Mouse (Mus musculus): ENCODE results near the gene Gtf2a1l.

DNA sequence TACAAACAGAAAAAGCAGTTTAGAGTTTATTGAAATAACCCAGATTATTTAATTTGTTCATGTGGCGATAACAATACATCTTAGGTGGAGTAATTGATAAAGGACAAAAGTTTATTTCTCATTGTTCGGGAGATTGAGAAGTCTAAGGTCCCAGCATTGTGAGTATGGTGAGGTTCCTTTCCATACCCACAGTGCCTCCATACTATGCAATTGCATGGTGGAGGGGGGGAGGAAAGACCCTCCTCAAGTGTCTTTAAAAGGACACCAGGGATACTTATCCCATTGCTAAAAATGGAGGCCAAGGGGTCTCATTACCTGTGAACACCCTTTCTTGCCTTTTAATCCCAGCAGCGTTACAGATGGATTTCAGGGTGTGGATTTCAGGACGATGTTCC is 15.1 kb upstream of the Gtf2a1l start:
- TF ChIP-seq POLR2A (IDR thresholded peaks at IDR 0.05; ENCODE audit: borderline replicate concordance, extremely low read depth, insufficient read depth, insufficient read length, poor library complexity, severe bottlenecking) (no peak), CTCF (IDR thresholded peaks at IDR 0.05; ENCODE audit: borderline replicate concordance, extremely low read depth, insufficient read depth, insufficient read length) (no peak)

Data from brain, embryonic 14.5 days (tissue).